Mouse (Mus musculus) left cerebral cortex, postnatal 10 days (tissue): ENCODE measurements at regions not wholly inside any gene's neighbourhood (a gene's known extent, or its start where the extent isn't known, plus 50 kb on each side); places are given as distances from the start of the nearest gene placed in this dataset.
"Not testable (repeated sequence)": the region's sequence is repeated elsewhere in the genome, so short reads cannot be mapped to it uniquely, and the experiment has no call there.

Source experiments
- DNase-seq, 2 experiments: peaks; one replicate each; pipeline ENCODE4 v3.0.0; 2021 to 2022; ENCODE audit warnings: low spot score in 2 of 2, mixed read lengths in 1 of 2; ENCODE audit errors: extremely low spot score in 1 of 2
- intact Hi-C: fragments of 180-260 bp; cut with DNase I; formaldehyde crosslinking; loops from one replicate; pipeline ENCODE4 v1.15.1; 2025

GRCm38 (mm10) chr14:17079513-17079912, 260.6 kb upstream of the Rarb start:
- intact Hi-C loops: no loop called here
- DNase-seq: no peak

GRCm38 (mm10) chr14:17061358-17061757, 242.4 kb upstream of the Rarb start:
- intact Hi-C loops: no loop called here

GRCm38 (mm10) chr14:17058438-17058837, 239.5 kb upstream of the Rarb start:
- DNase-seq: no peak
- intact Hi-C loops: no loop called here

More at GRCm38 (mm10) chr14:17061358-17061757, 242.4 kb upstream of the Rarb start:
- no peak for DNase-seq

GRCm38 (mm10) chr14:17057355-17057754, 238.4 kb upstream of the Rarb start:
- no peak for DNase-seq
- intact Hi-C loops: no loop called here

- DNase-seq: no peak
- intact Hi-C loops: no loop called here
Observed at GRCm38 (mm10) chr14:17055741-17056140, 236.8 kb upstream of the Rarb start.

GRCm38 (mm10) chr14:17054381-17054780, 235.4 kb upstream of the Rarb start:
- intact Hi-C loops: no loop called here
- no peak for DNase-seq

- intact Hi-C loops: no loop called here
- DNase-seq: no peak
Observed at GRCm38 (mm10) chr14:17046808-17047207, 227.9 kb upstream of the Rarb start.

GRCm38 (mm10) chr14:17045426-17046132, 226.6 kb upstream of the Rarb start:
- DNase-seq: no peak
- intact Hi-C loops: no loop called here

GRCm38 (mm10) chr14:17020603-17021356, 201.8 kb upstream of the Rarb start:
- intact Hi-C loops: no loop called here
- DNase-seq: no peak

GRCm38 (mm10) chr14:17012931-17013330, 194.0 kb upstream of the Rarb start:
- intact Hi-C loops: no loop called here
- DNase-seq: no peak

- no peak for DNase-seq
- intact Hi-C loops: no loop called here
Observed at GRCm38 (mm10) chr14:17012200-17012599, 193.2 kb upstream of the Rarb start.

- peak; percentile 10 to 16 for DNase-seq
- intact Hi-C loops: no loop called here
Observed at GRCm38 (mm10) chr14:17005194-17006018, 186.4 kb upstream of the Rarb start.

GRCm38 (mm10) chr14:17004714-17005113, 185.8 kb upstream of the Rarb start:
- intact Hi-C loops: no loop called here
- DNase-seq: no peak

GRCm38 (mm10) chr14:16996716-16997115, 177.8 kb upstream of the Rarb start:
- DNase-seq: no peak
- intact Hi-C loops: no loop called here

GRCm38 (mm10) chr14:16970911-16971310, 152.0 kb upstream of the Rarb start:
- intact Hi-C loops, DNase-seq: not testable (repeated sequence)

GRCm38 (mm10) chr14:16964717-16965391, 145.9 kb upstream of the Rarb start:
- intact Hi-C loops: no loop called here

GRCm38 (mm10) chr14:16962216-16962826, 143.4 kb upstream of the Rarb start:
- intact Hi-C loops: no loop called here
- no peak for DNase-seq

More at GRCm38 (mm10) chr14:16964717-16965391, 145.9 kb upstream of the Rarb start:
- DNase-seq: no peak

GRCm38 (mm10) chr14:16957802-16958201, 138.8 kb upstream of the Rarb start:
- intact Hi-C loops: no loop called here
- peak in 1 of 2 experiments; percentile 49 for DNase-seq
